In the genomic region with DNA sequence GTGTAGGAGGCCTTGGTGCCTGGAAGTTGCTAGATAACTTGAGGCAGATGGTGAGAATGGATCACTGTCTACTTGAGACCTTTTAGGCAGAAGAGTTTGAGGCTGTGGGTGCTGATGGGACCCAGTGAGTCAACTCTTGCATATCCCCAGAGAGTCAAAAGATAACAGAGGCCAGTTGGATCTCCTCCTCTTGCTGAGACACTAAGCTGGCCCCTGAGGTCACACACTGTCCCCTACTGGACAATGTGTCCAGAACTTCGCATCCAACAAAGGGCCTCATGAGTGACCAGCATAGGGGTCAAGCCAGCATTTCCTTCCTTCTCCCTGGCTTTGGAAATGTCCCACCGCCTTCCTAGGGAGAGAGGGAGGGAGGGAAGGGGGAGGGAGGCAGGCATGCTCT, we compare ENCODE assay signal across 16 mouse cellular contexts.
"Had no signal": no experiment of that assay in that cellular context is flagged by ENCODE, and none has a peak within 500 bp of the region (broad histone marks: within the 10 kb centered on the region; RNA-seq: fewer than 3 reads in every experiment).

No protein-coding gene starts in this region.

- H3K4me3 ChIP-seq: lung, embryonic 15.5 days; megakaryocyte, embryonic 14.5 days; midbrain, embryonic 13.5 days; midbrain, embryonic 15.5 days; neural tube, embryonic 12.5 days; stomach, embryonic 15.5 days had no signal

- DNase-seq: lung, adult 2 months; lung, postnatal 14 days; lung, postnatal 36 days; right cerebral cortex, postnatal 14 days; thymus, adult 18-20 months; thymus, postnatal 14 days; thymus, postnatal 36 days had no signal

- H3K9me3 ChIP-seq: lung, embryonic 15.5 days; midbrain, embryonic 13.5 days; midbrain, embryonic 15.5 days; neural tube, embryonic 12.5 days; stomach, embryonic 15.5 days had no signal

- ATAC-seq: lung, postnatal 0 days; midbrain, embryonic 13.5 days; midbrain, embryonic 15.5 days had no signal

- H3K4me2 ChIP-seq: lung, embryonic 15.5 days; midbrain, embryonic 11.5 days; midbrain, embryonic 13.5 days; midbrain, embryonic 15.5 days; neural tube, embryonic 12.5 days; stomach, embryonic 15.5 days had no signal

- H3K27me3 ChIP-seq: lung, embryonic 15.5 days; midbrain, embryonic 13.5 days; midbrain, embryonic 15.5 days; neural tube, embryonic 12.5 days; stomach, embryonic 15.5 days had no signal

- H3K9ac ChIP-seq: lung, embryonic 15.5 days; midbrain, embryonic 13.5 days; midbrain, embryonic 15.5 days; neural tube, embryonic 12.5 days; stomach, embryonic 15.5 days had no signal

- H3K36me3 ChIP-seq: lung, embryonic 15.5 days; midbrain, embryonic 13.5 days; midbrain, embryonic 15.5 days; neural tube, embryonic 12.5 days; stomach, embryonic 15.5 days had no signal

- H3K4me1 ChIP-seq: midbrain, embryonic 13.5 days; midbrain, embryonic 15.5 days; neural tube, embryonic 12.5 days; stomach, embryonic 15.5 days had no signal

- H3K27ac ChIP-seq: lung, embryonic 15.5 days; macrophage; midbrain, embryonic 13.5 days; midbrain, embryonic 15.5 days; neural tube, embryonic 12.5 days; stomach, embryonic 15.5 days had no signal
